Mouse (Mus musculus) ES-E14 (cell line): ENCODE data around the gene Cpe.

ENCODE experiments used
- CHD2 ChIP-seq: IDR thresholded peaks from 2 replicates; pipeline ENCODE4 v1.6.1; 2014; ENCODE audit warnings: mild to moderate bottlenecking, low read depth, low read length, inconsistent platforms
- HCFC1 ChIP-seq: IDR thresholded peaks from 2 replicates; pipeline ENCODE4 v1.6.1; 2012; ENCODE audit warnings: low read length, inconsistent platforms, borderline replicate concordance; ENCODE audit not compliant: insufficient read depth
- MAFK ChIP-seq: IDR thresholded peaks from 2 replicates; pipeline ENCODE4 v1.6.1; 2014; ENCODE audit warnings: mild to moderate bottlenecking, low read depth, low read length, inconsistent platforms; ENCODE audit not compliant: insufficient read depth
- ZNF384 ChIP-seq: IDR thresholded peaks from 2 replicates; pipeline ENCODE4 v1.6.1; 2012; ENCODE audit warnings: low read depth, low read length, inconsistent platforms

DNA sequence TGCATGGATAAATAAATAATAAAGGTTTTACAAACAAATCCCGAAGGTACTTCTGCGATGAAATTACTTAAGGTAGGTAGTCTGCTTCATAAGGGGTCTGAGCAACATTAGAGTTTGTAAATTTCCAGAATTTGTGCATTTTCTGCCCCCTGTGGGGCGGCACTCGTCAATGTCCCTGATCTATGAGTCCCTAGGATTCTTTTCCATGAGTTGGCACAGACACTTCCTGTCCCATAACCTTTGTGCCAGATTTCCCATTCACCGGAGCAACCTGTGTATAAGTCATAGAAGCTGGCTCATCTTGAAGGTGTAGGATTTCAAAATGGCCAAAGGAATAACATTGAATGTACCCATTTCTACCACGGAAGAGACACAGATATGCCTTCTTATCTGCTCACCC lies 2.5 kb downstream of the Cpe start:
- TF ChIP-seq CHD2 (no peak), HCFC1 (no peak), MAFK (no peak), ZNF384 (no peak)
